Mouse (Mus musculus) testis, adult 2 months (tissue): ENCODE data around the gene Stpg3.

Experiments
- CTCF ChIP-seq: fragments of 200-500 bp; IDR thresholded peaks from 2 replicates; pipeline ENCODE4 v1.5.1; 2012; ENCODE audit warnings: low read depth, mild to moderate bottlenecking, inconsistent platforms, low read length, moderate library complexity; ENCODE audit not compliant: control insufficient read depth, insufficient read depth, insufficient replicate concordance
- POLR2A ChIP-seq: fragments of 200-500 bp; IDR thresholded peaks from 2 replicates; pipeline ENCODE4 v1.6.1; 2012; ENCODE audit warnings: low read depth, mild to moderate bottlenecking, inconsistent platforms, low read length, moderate library complexity; ENCODE audit not compliant: control insufficient read depth

DNA sequence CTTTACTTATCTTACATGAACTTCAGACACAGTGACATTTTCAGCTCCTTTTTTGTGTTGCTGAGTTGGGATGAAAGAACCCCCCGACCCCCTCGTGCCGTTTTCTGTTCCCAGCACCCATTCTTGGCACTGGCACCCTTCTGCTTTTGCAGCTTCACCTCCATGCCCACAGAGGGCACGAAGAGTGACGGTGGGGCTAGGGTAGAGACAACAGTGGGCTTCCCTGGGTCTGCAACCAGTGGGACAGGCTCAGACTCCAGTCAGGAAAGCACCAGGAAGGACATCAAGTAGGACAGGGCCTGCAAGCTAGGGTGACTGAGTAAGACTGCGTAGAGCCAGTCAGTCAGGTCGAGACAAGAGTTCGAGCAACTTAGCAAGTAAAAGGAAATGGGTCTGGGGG is 25.9 kb upstream of the Stpg3 start:
- no peak for TF ChIP-seq CTCF
- TF ChIP-seq POLR2A, result no peak
